Mouse (Mus musculus): ENCODE measurements around the gene Prkacb. TPM values are rescaled to one million over a fixed set of nuclear protein-coding genes. Genes with fewer than 3 reads are reported as not detected.
"Not testable (repeated sequence)": the region's sequence is repeated elsewhere in the genome, so short reads cannot be mapped to it uniquely, and the experiment has no call there.

The Prkacb gene
- polyA plus RNA-seq, 1 experiment = 21.8 TPM

DNA sequence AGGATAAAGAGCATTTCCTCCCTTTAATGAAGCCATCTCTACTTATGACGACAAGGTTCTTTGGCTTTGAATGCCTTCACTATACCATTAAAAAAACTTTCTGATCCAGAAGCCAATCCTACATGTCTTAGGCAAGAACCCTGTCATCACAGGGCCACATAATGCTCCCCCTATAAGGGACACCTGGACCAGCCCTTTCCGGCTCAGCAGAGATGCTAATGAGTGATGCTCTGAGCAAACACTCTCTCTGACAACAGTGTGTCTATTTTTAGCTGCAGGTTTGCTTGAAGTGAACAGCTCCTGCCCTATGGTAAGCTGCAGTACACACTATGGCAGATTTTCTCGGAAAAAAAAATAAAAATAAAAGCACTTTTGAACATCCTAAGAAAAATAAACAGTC is 43.9 kb downstream of the Prkacb start:
- H3K4me3 ChIP-seq (ENCODE audit: extremely low read depth, insufficient read depth, insufficient read length) = no peak overlapping the region
- H3K27me3 ChIP-seq (ENCODE audit: control insufficient read depth, insufficient read depth, low read length) = no peaks in the 10 kb centered on the region
- no peak overlapping the region for H3K27ac ChIP-seq (ENCODE audit: insufficient read depth, low read length)
- TF ChIP-seq CTCF (IDR thresholded peaks at IDR 0.05; ENCODE audit: extremely low read depth, insufficient read depth, insufficient read length, insufficient replicate concordance) = no peak
- no peaks in the 10 kb centered on the region for H3K36me3 ChIP-seq (ENCODE audit: control insufficient read depth, insufficient read depth, low read length)
- WGBS = 83% methylated on average over 3 of the region's 3 CpGs
- no peak for DNase-seq (ENCODE audit: low read depth in 1 of 2, low spot score in 2 of 2)
- peaks cover 6% of the 10 kb centered on the region for H3K4me1 ChIP-seq (ENCODE audit: control insufficient read depth, insufficient read depth, insufficient read length)

DNA sequence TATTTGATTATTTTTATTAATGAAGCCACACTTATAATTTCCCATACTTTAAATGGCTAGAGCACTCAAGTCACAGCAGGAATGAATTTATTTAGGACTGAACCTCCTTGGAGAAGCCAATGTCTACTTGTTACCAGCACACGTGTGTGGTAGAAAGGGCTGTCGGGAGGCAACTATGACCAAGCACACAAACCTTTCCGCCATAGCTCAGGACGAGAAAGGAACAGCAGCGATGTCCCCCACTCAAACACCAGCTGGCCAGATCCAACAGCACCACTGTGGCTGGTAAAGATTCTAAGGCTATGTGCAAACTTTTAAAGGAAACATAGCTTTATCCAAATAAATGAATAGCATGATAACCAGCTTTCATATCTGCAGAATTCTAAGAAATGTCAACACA is 44.4 kb downstream of the Prkacb start:
- H3K27ac ChIP-seq (ENCODE audit: insufficient read depth, low read length) = no peak overlapping the region
- 94% methylated on average over 5 of the region's 5 CpGs for WGBS
- DNase-seq (ENCODE audit: low read depth in 1 of 2, low spot score in 2 of 2) = no peak
- H3K36me3 ChIP-seq (ENCODE audit: control insufficient read depth, insufficient read depth, low read length) = no peaks in the 10 kb centered on the region
- H3K27me3 ChIP-seq (ENCODE audit: control insufficient read depth, insufficient read depth, low read length) = no peaks in the 10 kb centered on the region
- TF ChIP-seq POLR2A (IDR thresholded peaks at IDR 0.05; ENCODE audit: low read depth, low read length) = no peak
- TF ChIP-seq CTCF (IDR thresholded peaks at IDR 0.05; ENCODE audit: extremely low read depth, insufficient read depth, insufficient read length, insufficient replicate concordance) = no peak
- peaks cover 6% of the 10 kb centered on the region for H3K4me1 ChIP-seq (ENCODE audit: control insufficient read depth, insufficient read depth, insufficient read length)
- H3K4me3 ChIP-seq (ENCODE audit: extremely low read depth, insufficient read depth, insufficient read length) = no peak overlapping the region

DNA sequence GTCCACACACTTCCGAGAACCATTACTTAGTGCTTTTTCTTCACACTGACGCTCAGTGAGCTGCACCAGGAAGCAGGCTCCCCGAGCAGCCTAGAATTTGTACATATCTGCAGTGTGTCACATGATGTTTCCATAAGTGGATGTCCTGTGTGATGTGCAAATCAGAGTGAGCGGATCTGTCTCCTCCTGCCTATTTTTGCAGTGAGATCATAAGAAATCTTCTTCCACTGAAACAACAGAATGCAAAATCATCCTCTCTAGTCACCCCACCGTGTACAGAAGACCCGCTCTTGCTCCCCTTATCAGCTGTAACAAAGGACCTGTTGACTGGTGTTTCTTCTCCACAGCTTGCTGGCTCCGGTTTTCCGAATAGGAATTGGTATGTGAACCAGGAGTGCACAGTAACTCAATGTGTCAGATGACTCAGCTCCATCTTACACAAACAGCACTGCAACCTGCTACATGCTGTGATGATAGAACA is 46.0 kb downstream of the Prkacb start:
- no peak overlapping the region for H3K4me3 ChIP-seq (ENCODE audit: extremely low read depth, insufficient read depth, insufficient read length)
- H3K4me1 ChIP-seq (ENCODE audit: control insufficient read depth, insufficient read depth, insufficient read length) = peaks cover 2% of the 10 kb centered on the region
- no peaks in the 10 kb centered on the region; the same call in 1 of the 2 replicates for H3K36me3 ChIP-seq (ENCODE audit: control insufficient read depth, insufficient read depth, low read length)
- TF ChIP-seq CTCF (IDR thresholded peaks at IDR 0.05; ENCODE audit: extremely low read depth, insufficient read depth, insufficient read length, insufficient replicate concordance) = no peak
- TF ChIP-seq POLR2A (IDR thresholded peaks at IDR 0.05; ENCODE audit: low read depth, low read length) = no peak
- H3K27me3 ChIP-seq (ENCODE audit: control insufficient read depth, insufficient read depth, low read length) = no peaks in the 10 kb centered on the region
- H3K27ac ChIP-seq (ENCODE audit: insufficient read depth, low read length) = no peak overlapping the region
- 90% methylated on average over 8 of the region's 8 CpGs for WGBS
- DNase-seq (ENCODE audit: low read depth in 1 of 2, low spot score in 2 of 2) = no peak

DNA sequence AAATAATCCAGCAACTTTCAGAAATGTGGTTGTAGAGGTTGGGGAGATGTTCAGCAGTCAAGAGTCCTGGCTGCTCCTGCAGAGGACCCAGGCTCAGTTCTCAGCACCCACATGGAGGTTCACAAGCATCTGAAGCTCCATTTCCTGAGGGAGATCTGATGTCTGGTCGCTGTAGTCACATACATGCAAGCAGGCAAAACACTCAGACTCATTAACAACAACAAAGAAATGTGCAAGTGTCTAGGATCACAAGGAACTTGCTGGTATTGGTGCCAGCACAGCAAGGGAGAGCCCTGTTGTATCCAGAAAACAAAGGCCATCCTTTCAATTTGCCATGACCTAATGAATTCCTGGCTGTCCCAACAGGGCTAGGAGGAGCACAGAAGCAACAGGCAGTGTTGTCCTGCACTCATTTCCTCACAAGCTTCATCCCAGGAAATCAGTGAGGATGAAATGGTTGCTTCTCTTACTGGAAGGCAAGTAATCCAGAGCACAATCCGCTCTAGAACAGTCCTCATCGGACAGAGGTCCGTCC is 46.7 kb downstream of the Prkacb start:
- Histone ChIP-seq H3K27me3 (ENCODE audit: control insufficient read depth, insufficient read depth, low read length) (no peaks in the 10 kb centered on the region), H3K36me3 (ENCODE audit: control insufficient read depth, insufficient read depth, low read length) (no peaks in the 10 kb centered on the region; the same call in 1 of the 2 replicates), H3K27ac (ENCODE audit: insufficient read depth, low read length) (no peak overlapping the region), H3K4me3 (ENCODE audit: extremely low read depth, insufficient read depth, insufficient read length) (no peak overlapping the region), H3K4me1 (ENCODE audit: control insufficient read depth, insufficient read depth, insufficient read length) (peaks cover 2% of the 10 kb centered on the region)
- no peak for DNase-seq (ENCODE audit: low read depth in 1 of 2, low spot score in 2 of 2)
- over 99% methylated on average over 4 of the region's 4 CpGs for WGBS
- no peak for TF ChIP-seq CTCF (IDR thresholded peaks at IDR 0.05; ENCODE audit: extremely low read depth, insufficient read depth, insufficient read length, insufficient replicate concordance)

DNA sequence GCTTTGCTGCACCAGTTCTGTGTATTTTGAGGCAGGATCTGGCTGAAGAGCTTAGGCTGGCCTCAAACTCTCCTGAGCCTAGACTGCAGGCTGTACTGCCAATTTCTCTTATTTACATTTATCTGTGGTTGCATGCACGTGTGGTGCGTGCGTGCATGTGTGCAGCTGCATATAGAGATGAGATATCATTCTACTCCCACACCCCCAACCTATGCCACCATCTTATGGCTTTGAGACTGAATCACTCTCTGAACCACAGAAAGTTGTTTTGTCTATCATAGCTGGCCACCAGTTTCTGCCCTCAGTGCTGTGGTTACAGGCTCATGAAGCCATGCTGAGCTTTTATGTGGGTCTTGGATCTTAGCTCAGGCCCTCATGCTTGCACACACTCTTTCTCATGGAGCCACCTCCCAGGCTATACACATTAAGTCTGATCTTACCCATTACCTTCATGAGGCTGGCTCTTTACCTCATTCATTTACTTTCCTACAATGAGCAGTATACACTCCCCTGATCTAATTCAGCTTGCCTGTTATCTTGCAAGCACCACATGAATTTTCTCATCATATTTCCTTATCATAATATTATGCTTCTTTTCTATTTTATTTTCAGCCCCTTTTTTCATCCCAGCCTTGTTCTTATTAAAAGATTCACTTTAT is 47.8 kb downstream of the Prkacb start:
- DNase-seq (ENCODE audit: low read depth in 1 of 2, low spot score in 2 of 2) = no peak
- H3K4me3 ChIP-seq (ENCODE audit: extremely low read depth, insufficient read depth, insufficient read length) = no peak overlapping the region

DNA sequence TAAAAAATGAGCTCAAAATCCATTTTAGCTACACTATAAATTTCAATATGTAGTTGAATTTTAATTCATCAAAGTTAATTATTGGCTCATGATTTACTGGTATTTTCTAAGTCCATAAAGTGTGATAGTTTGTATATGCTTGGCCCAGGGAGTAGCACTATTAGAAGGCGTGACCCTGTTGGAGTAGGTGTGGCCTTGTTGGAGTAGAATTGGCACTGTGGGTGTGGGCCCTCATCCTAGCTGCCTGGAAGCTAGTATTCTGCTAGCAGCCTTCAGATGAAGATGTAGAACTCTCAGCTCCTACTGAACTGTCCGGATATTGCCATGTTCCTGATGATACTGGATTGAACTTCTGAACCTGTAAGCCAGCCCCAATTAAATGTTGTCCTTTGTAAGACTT is 49.7 kb downstream of the Prkacb start:
- H3K27me3 ChIP-seq (ENCODE audit: control insufficient read depth, insufficient read depth, low read length); H3K36me3 ChIP-seq (ENCODE audit: control insufficient read depth, insufficient read depth, low read length); DNase-seq (ENCODE audit: low read depth in 1 of 2, low spot score in 2 of 2); H3K4me3 ChIP-seq (ENCODE audit: extremely low read depth, insufficient read depth, insufficient read length); H3K27ac ChIP-seq (ENCODE audit: insufficient read depth, low read length); H3K4me1 ChIP-seq (ENCODE audit: control insufficient read depth, insufficient read depth, insufficient read length): not testable (repeated sequence)
- 88% methylated on average over 2 of the region's 2 CpGs for WGBS

More for the DNA sequence above, 47.8 kb downstream of the Prkacb start:
- H3K36me3 ChIP-seq (ENCODE audit: control insufficient read depth, insufficient read depth, low read length) = no peaks in the 10 kb centered on the region; the same call in 1 of the 2 replicates
- H3K27me3 ChIP-seq (ENCODE audit: control insufficient read depth, insufficient read depth, low read length) = no peaks in the 10 kb centered on the region
- WGBS = 57% methylated on average over 3 of the region's 3 CpGs
- no peak for TF ChIP-seq POLR2A (IDR thresholded peaks at IDR 0.05; ENCODE audit: low read depth, low read length)
- TF ChIP-seq CTCF (IDR thresholded peaks at IDR 0.05; ENCODE audit: extremely low read depth, insufficient read depth, insufficient read length, insufficient replicate concordance) = no peak
- H3K27ac ChIP-seq (ENCODE audit: insufficient read depth, low read length) = no peak overlapping the region
- peaks cover 4% of the 10 kb centered on the region for H3K4me1 ChIP-seq (ENCODE audit: control insufficient read depth, insufficient read depth, insufficient read length)

DNA sequence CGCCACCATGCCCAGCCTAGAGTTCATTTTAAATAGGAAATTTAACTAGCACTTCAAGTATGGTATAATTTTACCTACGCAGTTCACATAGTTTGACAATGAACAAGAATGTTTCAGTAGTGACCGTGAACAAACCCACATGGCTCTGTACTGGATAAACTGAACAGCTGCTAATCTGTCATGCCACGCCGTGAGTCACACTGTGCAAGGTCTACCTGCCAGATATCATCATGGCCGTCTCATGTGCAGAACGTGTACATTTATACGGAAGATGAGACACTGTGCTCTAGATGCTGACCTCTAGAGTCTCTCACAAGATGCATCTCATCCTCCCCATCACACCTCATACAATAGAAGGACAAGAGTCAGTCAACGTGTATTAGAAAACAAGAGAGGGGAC is 51.5 kb downstream of the Prkacb start:
- Histone ChIP-seq H3K27me3 (ENCODE audit: control insufficient read depth, insufficient read depth, low read length) (no peaks in the 10 kb centered on the region), H3K4me3 (ENCODE audit: extremely low read depth, insufficient read depth, insufficient read length) (no peak overlapping the region), H3K27ac (ENCODE audit: insufficient read depth, low read length) (no peak overlapping the region), H3K4me1 (ENCODE audit: control insufficient read depth, insufficient read depth, insufficient read length) (peaks cover 4% of the 10 kb centered on the region), H3K36me3 (ENCODE audit: control insufficient read depth, insufficient read depth, low read length) (peaks cover 2% of the 10 kb centered on the region; the same call in 1 of the 2 replicates)
- no peak for TF ChIP-seq POLR2A (IDR thresholded peaks at IDR 0.05; ENCODE audit: low read depth, low read length)
- TF ChIP-seq CTCF (IDR thresholded peaks at IDR 0.05; ENCODE audit: extremely low read depth, insufficient read depth, insufficient read length, insufficient replicate concordance) = no peak
- no peak for DNase-seq (ENCODE audit: low read depth in 1 of 2, low spot score in 2 of 2)
- WGBS = 94% methylated on average over 9 of the region's 9 CpGs

Measured in spleen, adult 2 months (tissue).